Mouse (Mus musculus): ENCODE measurements around the gene Sec31a. TPM values are rescaled to one million over a fixed set of nuclear protein-coding genes. Genes with fewer than 3 reads are reported as not detected.
"Not testable (repeated sequence)": the region's sequence is repeated elsewhere in the genome, so short reads cannot be mapped to it uniquely, and the experiment has no call there.

Sec31a gene
- polyA plus RNA-seq, 1 experiment from 2014 or later, result 96.3 TPM

GRCm38 (mm10) chr5:100428031-100428733 lies 12.1 kb upstream of the Sec31a start:
- TF ChIP-seq EP300 (IDR thresholded peaks at IDR 0.05), result no peak
- no peak for TF ChIP-seq CTCF (IDR thresholded peaks at IDR 0.05)
- Histone ChIP-seq H3K4me1 (ENCODE audit: insufficient read depth, low read depth, low read length) (peaks cover 27% of the 10 kb centered on the region), H3K9ac (replicated peaks; ENCODE audit: low read depth) (peak overlapping the region; percentile 35), H3K4me2 (replicated peaks; ENCODE audit: low read depth, low read length) (peak overlapping the region; percentile 78), H3K27me3 (replicated peaks; ENCODE audit: insufficient read depth, low read length) (no peaks in the 10 kb centered on the region), H3K9me3 (ENCODE audit: low read length) (no peaks in the 10 kb centered on the region), H3K4me3 (ENCODE audit: low read depth, low read length) (peak overlapping the region; percentile 72), H3K27ac (ENCODE audit: low read length) (no peak overlapping the region), H3K36me3 (ENCODE audit: insufficient read depth, low read length) (no peaks in the 10 kb centered on the region; the same call in 1 of the 2 replicates)
- no peak for ATAC-seq
- WGBS, result 3% methylated on average over 5 of the region's 5 CpGs
- no peak for DNase-seq (ENCODE audit: low spot score)

- Histone ChIP-seq H3K36me3 (ENCODE audit: insufficient read depth, low read length) (no peaks in the 10 kb centered on the region; the same call in 1 of the 2 replicates), H3K4me2 (replicated peaks; ENCODE audit: low read depth, low read length) (no peak overlapping the region; the same call in 1 of the 2 replicates), H3K27ac (ENCODE audit: low read length) (no peak overlapping the region), H3K9ac (replicated peaks; ENCODE audit: low read depth) (peak overlapping the region; percentile 2; the same call in 1 of the 2 replicates), H3K9me3 (ENCODE audit: low read length) (no peaks in the 10 kb centered on the region), H3K4me3 (ENCODE audit: low read depth, low read length) (no peak overlapping the region), H3K4me1 (ENCODE audit: insufficient read depth, low read depth, low read length) (peaks cover 27% of the 10 kb centered on the region), H3K27me3 (replicated peaks; ENCODE audit: insufficient read depth, low read length) (no peaks in the 10 kb centered on the region)
- WGBS, result 32% methylated on average over 9 of the region's 9 CpGs
- TF ChIP-seq EP300 (IDR thresholded peaks at IDR 0.05), result no peak
- ATAC-seq, result no peak
- DNase-seq (ENCODE audit: low spot score), result no peak
These were observed 11.2 kb upstream of the Sec31a start for GRCm38 (mm10) chr5:100427276-100427675.

- not testable (repeated sequence) for H3K27me3 ChIP-seq (replicated peaks; ENCODE audit: insufficient read depth, low read length); H3K27ac ChIP-seq (ENCODE audit: low read length); ATAC-seq; H3K36me3 ChIP-seq (ENCODE audit: insufficient read depth, low read length); H3K4me3 ChIP-seq (ENCODE audit: low read depth, low read length); H3K4me2 ChIP-seq (replicated peaks; ENCODE audit: low read depth, low read length); H3K9me3 ChIP-seq (ENCODE audit: low read length); DNase-seq (ENCODE audit: low spot score); H3K9ac ChIP-seq (replicated peaks; ENCODE audit: low read depth)
- WGBS, result 74% methylated on average over 2 of the region's 2 CpGs
- peaks cover 27% of the 10 kb centered on the region for H3K4me1 ChIP-seq (ENCODE audit: insufficient read depth, low read depth, low read length)
These were observed 9.8 kb upstream of the Sec31a start for GRCm38 (mm10) chr5:100425823-100426222.

- Histone ChIP-seq H3K27ac (ENCODE audit: low read length) (no peak overlapping the region), H3K27me3 (replicated peaks; ENCODE audit: insufficient read depth, low read length) (no peaks in the 10 kb centered on the region), H3K36me3 (ENCODE audit: insufficient read depth, low read length) (peaks cover 12% of the 10 kb centered on the region; the same call in 1 of the 2 replicates), H3K4me1 (ENCODE audit: insufficient read depth, low read depth, low read length) (peaks cover 20% of the 10 kb centered on the region), H3K4me3 (ENCODE audit: low read depth, low read length) (no peak overlapping the region), H3K9ac (replicated peaks; ENCODE audit: low read depth) (no peak overlapping the region), H3K4me2 (replicated peaks; ENCODE audit: low read depth, low read length) (no peak overlapping the region), H3K9me3 (ENCODE audit: low read length) (no peaks in the 10 kb centered on the region)
- ATAC-seq (no peak), DNase-seq (ENCODE audit: low spot score) (no peak)
- TF ChIP-seq CTCF (IDR thresholded peaks at IDR 0.05), result no peak
- TF ChIP-seq EP300 (IDR thresholded peaks at IDR 0.05), result no peak
- WGBS, result 54% methylated on average over 3 of the region's 3 CpGs
These were observed 8.2 kb upstream of the Sec31a start for GRCm38 (mm10) chr5:100424252-100424651.

GRCm38 (mm10) chr5:100423626-100424025 lies 7.6 kb upstream of the Sec31a start:
- Histone ChIP-seq H3K27ac (ENCODE audit: low read length) (no peak overlapping the region), H3K4me3 (ENCODE audit: low read depth, low read length) (no peak overlapping the region), H3K4me2 (replicated peaks; ENCODE audit: low read depth, low read length) (no peak overlapping the region), H3K36me3 (ENCODE audit: insufficient read depth, low read length) (peaks cover 12% of the 10 kb centered on the region; the same call in 1 of the 2 replicates), H3K27me3 (replicated peaks; ENCODE audit: insufficient read depth, low read length) (no peaks in the 10 kb centered on the region), H3K9me3 (ENCODE audit: low read length) (no peaks in the 10 kb centered on the region), H3K4me1 (ENCODE audit: insufficient read depth, low read depth, low read length) (peaks cover 20% of the 10 kb centered on the region), H3K9ac (replicated peaks; ENCODE audit: low read depth) (0 out of 2 replicates have a peak overlapping the region, but pooled peaks have one; percentile 32)
- ATAC-seq (peak; percentile 37; the same call in 1 of the 2 replicates), DNase-seq (ENCODE audit: low spot score) (no peak)
- WGBS, result 51% methylated on average over 7 of the region's 7 CpGs
- no peak for TF ChIP-seq CTCF (IDR thresholded peaks at IDR 0.05)

GRCm38 (mm10) chr5:100418861-100419260 lies 2.8 kb upstream of the Sec31a start:
- Histone ChIP-seq H3K4me2 (replicated peaks; ENCODE audit: low read depth, low read length) (no peak overlapping the region), H3K36me3 (ENCODE audit: insufficient read depth, low read length) (0 out of 2 replicates have a peak, but pooled peaks cover 12% of the 10 kb centered on the region), H3K27me3 (replicated peaks; ENCODE audit: insufficient read depth, low read length) (no peaks in the 10 kb centered on the region), H3K4me1 (ENCODE audit: insufficient read depth, low read depth, low read length) (peaks cover 6% of the 10 kb centered on the region; the same call in 1 of the 2 replicates), H3K9me3 (ENCODE audit: low read length) (no peaks in the 10 kb centered on the region), H3K9ac (replicated peaks; ENCODE audit: low read depth) (no peak overlapping the region), H3K4me3 (ENCODE audit: low read depth, low read length) (no peak overlapping the region), H3K27ac (ENCODE audit: low read length) (no peak overlapping the region)
- DNase-seq (ENCODE audit: low spot score), result no peak
- TF ChIP-seq EP300 (IDR thresholded peaks at IDR 0.05) (no peak), CTCF (IDR thresholded peaks at IDR 0.05) (no peak)
- ATAC-seq, result no peak
- 68% methylated on average over 4 of the region's 4 CpGs for WGBS

All from lung, postnatal 0 days (tissue).